Mouse (Mus musculus) heart, adult 2 months (tissue): ENCODE results near the gene Wdr45.

ENCODE experiments used
- CTCF ChIP-seq: fragments of 200-600 bp; IDR thresholded peaks from 2 replicates; pipeline ENCODE4 v1.8.1; 2022; ENCODE audit warnings: antibody characterized with exemption, mild to moderate bottlenecking, moderate library complexity
- EP300 ChIP-seq: fragments of 200-500 bp; IDR thresholded peaks from 2 replicates; pipeline ENCODE4 v1.6.1; 2011; ENCODE audit warnings: low read depth, low read length, control low read depth; ENCODE audit not compliant: insufficient read depth

DNA sequence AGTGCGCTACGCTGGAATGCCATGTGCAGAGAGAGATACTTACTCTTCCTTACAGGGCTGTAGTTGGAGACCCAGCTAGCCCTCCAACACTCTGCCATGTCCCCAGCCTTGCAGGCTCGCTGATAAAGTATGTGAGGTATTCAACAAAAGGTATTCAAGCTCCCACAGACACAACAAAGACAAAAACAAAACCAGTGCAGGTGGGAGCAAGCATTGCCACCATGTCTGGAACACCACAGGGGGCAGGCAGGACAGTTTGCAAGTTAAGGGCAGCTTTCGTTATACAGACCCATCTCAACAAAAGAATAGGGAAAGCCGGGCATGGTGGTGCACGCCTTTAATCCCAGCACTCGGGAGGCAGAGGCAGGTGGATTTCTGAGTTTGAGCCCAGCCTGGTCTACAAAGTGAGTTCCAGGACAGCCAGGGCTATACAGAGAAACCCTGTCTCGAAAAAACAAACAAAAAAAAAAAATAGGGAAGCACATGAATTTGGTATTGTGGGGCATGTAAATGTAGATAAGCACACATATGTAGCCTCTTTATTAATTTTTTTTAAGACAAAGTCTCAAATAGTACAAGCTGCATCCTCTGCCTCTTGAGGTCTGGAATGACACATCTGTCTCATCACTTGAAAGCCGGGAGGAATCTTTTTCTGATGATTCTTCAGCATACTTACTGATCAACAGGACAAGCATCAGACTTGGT, 61.5 kb downstream of the Wdr45 start:
- TF ChIP-seq CTCF (no peak), EP300 (no peak)
